Mouse (Mus musculus): Measurements from ENCODE around the gene Erich2.

The Erich2 gene

GRCm38 (mm10) chr2:70562611-70562980, 54.0 kb downstream of the Erich2 start:
- no peak for DNase-seq (ENCODE audit: low spot score in 2 of 2)

GRCm38 (mm10) chr2:70562981-70563671, 54.5 kb downstream of the Erich2 start:
- DNase-seq (ENCODE audit: low spot score in 2 of 2): no peak

GRCm38 (mm10) chr2:70563721-70564645, 55.4 kb downstream of the Erich2 start:
- no peak for DNase-seq (ENCODE audit: low spot score in 2 of 2)

GRCm38 (mm10) chr2:70564646-70565315, 56.2 kb downstream of the Erich2 start:
- no peak for DNase-seq (ENCODE audit: low spot score in 2 of 2)

GRCm38 (mm10) chr2:70565651-70566602, 57.3 kb downstream of the Erich2 start:
- DNase-seq (ENCODE audit: low spot score in 2 of 2): no peak

GRCm38 (mm10) chr2:70566603-70566981, 58.0 kb downstream of the Erich2 start:
- no peak for DNase-seq (ENCODE audit: low spot score in 2 of 2)

- peak in 1 of 2 experiments; percentile 52 for DNase-seq (ENCODE audit: low spot score in 2 of 2)
These were observed 58.6 kb downstream of the Erich2 start for GRCm38 (mm10) chr2:70567071-70567681.

GRCm38 (mm10) chr2:70567682-70568077, 59.1 kb downstream of the Erich2 start:
- no peak for DNase-seq (ENCODE audit: low spot score in 2 of 2)

GRCm38 (mm10) chr2:70568198-70568941, 59.8 kb downstream of the Erich2 start:
- DNase-seq (ENCODE audit: low spot score in 2 of 2): no peak

GRCm38 (mm10) chr2:70571698-70572097, 63.1 kb downstream of the Erich2 start:
- no peak for DNase-seq (ENCODE audit: low spot score in 2 of 2)

- DNase-seq (ENCODE audit: low spot score in 2 of 2): no peak
These were observed 63.6 kb downstream of the Erich2 start for GRCm38 (mm10) chr2:70572251-70572650.

GRCm38 (mm10) chr2:70573544-70574210, 65.1 kb downstream of the Erich2 start:
- no peak for DNase-seq (ENCODE audit: low spot score in 2 of 2)

- no peak for DNase-seq (ENCODE audit: low spot score in 2 of 2)
These were observed 79.6 kb downstream of the Erich2 start for GRCm38 (mm10) chr2:70588200-70588599.

Measured in natural killer cell, adult 2 months (primary cell).